Mouse (Mus musculus) embryonic facial prominence, embryonic 11.5 days (tissue): ENCODE measurements at regions not wholly inside any gene's neighbourhood (a gene's known extent, or its start where the extent isn't known, plus 50 kb on each side); places are given as distances from the start of the nearest gene placed in this dataset.
A peak's percentile ranks its signal among the peaks of the same experiment; 100 is the strongest.

ENCODE experiments used
- ATAC-seq: fragments of 200-750 bp; cut with Nextera tagmentation; replicated peaks from 2 replicates; pipeline ENCODE4 v1.8.0; 2017; ENCODE audit warnings: low read depth; ENCODE audit not compliant: insufficient number of reproducible peaks, low FRiP score, low TSS enrichment
- DNase-seq: peaks from one replicate; pipeline ENCODE4 v3.0.0-alpha.2; 2015; ENCODE audit warnings: low spot score
- H3K27ac ChIP-seq: fragments of 300-500 bp; sonication (generic); replicated peaks from 2 replicates; pipeline ENCODE4 v1.5.1; 2014; ENCODE audit warnings: mild to moderate bottlenecking, low read depth, low read length, control low read depth
- H3K27me3 ChIP-seq: fragments of 300-500 bp; sonication (generic); 2 replicates; pipeline ENCODE4 v1.6.1; 2014; ENCODE audit warnings: mild to moderate bottlenecking, low read length, moderate library complexity, mixed read lengths; ENCODE audit not compliant: control insufficient read depth, insufficient read depth
- H3K36me3 ChIP-seq: fragments of 300-500 bp; sonication (generic); replicated peaks from 2 replicates; pipeline ENCODE4 v1.6.1; 2014; ENCODE audit warnings: low read depth, mild to moderate bottlenecking, low read length, moderate library complexity, mixed read lengths; ENCODE audit not compliant: control insufficient read depth, insufficient read depth
- H3K4me1 ChIP-seq: fragments of 300-500 bp; sonication (generic); 2 replicates; pipeline ENCODE4 v1.6.1; 2014; ENCODE audit warnings: low read length, mixed read lengths; ENCODE audit not compliant: control insufficient read depth, insufficient read depth
- H3K4me2 ChIP-seq: fragments of 300-500 bp; sonication (generic); 2 replicates; pipeline ENCODE4 v1.6.1; 2014; ENCODE audit warnings: low read depth, mild to moderate bottlenecking, control low read depth, low read length, moderate library complexity
- H3K4me3 ChIP-seq: fragments of 300-500 bp; sonication (generic); 2 replicates; pipeline ENCODE4 v1.5.1; 2014; ENCODE audit warnings: low read depth, low read length, control low read depth
- H3K9ac ChIP-seq: fragments of 300-500 bp; sonication (generic); replicated peaks from 2 replicates; pipeline ENCODE4 v1.6.1; 2014; ENCODE audit warnings: mild to moderate bottlenecking, control low read depth, low read length
- H3K9me3 ChIP-seq: fragments of 300-500 bp; sonication (generic); replicated peaks from 2 replicates; pipeline ENCODE4 v1.6.1; 2016; ENCODE audit warnings: mild to moderate bottlenecking, low read length, inconsistent platforms, mixed read lengths; ENCODE audit not compliant: control insufficient read depth
- WGBS: fragments of 180-500 bp; shearing (Covaris S2); extraction: QIAGEN DNeasy Blood & Tissue Kit; methylation state at CpG from one replicate; pipeline ENCODE4 v1.1.7; 2014; 5-methylcytosine and 5-hydroxymethylcytosine counted together

DNA sequence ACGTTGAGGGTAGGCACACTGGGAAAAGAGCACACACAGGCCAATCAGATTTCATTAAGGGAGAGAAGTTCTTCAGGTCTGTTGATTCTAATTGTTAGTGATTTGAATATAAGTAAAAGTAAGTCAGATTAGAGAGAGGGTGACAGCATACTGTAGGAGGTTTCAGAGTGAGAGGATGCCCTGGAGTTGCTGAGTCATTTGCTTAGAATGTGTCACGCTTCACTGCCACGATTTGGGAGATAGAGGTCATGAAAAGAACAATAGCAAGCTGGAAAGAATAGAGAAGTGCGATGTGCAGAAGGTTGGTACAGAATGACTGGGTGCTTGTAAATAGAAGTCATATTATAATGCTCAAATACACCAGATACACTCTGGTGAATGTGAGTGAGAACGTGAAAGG is 829.1 kb downstream of the Efnb2 start:
- H3K9me3 ChIP-seq, result no peaks in the 10 kb centered on the region
- no peak overlapping the region for H3K27ac ChIP-seq
- no peak overlapping the region for H3K4me2 ChIP-seq
- no peak for ATAC-seq
- H3K27me3 ChIP-seq, result no peaks in the 10 kb centered on the region
- no peak for DNase-seq
- no peak overlapping the region for H3K9ac ChIP-seq
- no peaks in the 10 kb centered on the region for H3K4me1 ChIP-seq
- WGBS, result 77% methylated on average over 5 of the region's 5 CpGs
- no peaks in the 10 kb centered on the region for H3K36me3 ChIP-seq
- H3K4me3 ChIP-seq, result no peak overlapping the region

DNA sequence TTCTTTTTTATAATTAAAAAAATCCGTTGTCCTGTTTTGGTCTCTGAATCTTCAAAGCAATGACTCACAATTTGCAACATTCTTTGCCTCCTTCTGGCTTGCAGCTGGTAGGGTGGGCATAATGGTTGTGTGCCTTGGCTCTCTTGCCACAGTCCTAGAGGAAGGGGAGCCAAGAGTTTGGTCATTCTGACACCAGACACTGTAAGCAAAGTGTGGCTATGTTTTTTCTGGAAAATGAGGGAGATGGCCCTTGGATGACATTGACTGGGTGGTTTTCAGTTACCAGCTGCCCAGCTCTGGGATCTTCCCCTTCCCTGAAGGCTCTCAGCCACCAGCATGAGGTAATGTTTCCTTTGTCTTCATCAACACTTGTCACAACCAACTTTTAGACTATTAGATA is 833.2 kb downstream of the Efnb2 start:
- no peak for DNase-seq
- ATAC-seq, result no peak
- H3K4me2 ChIP-seq, result no peak overlapping the region
- H3K27me3 ChIP-seq, result no peaks in the 10 kb centered on the region
- H3K4me3 ChIP-seq, result no peak overlapping the region
- H3K36me3 ChIP-seq, result no peaks in the 10 kb centered on the region
- H3K9ac ChIP-seq, result no peak overlapping the region
- H3K27ac ChIP-seq, result no peak overlapping the region
- H3K9me3 ChIP-seq, result no peaks in the 10 kb centered on the region
- H3K4me1 ChIP-seq, result no peaks in the 10 kb centered on the region
- 80% methylated on average over 1 of the region's 1 CpGs for WGBS

DNA sequence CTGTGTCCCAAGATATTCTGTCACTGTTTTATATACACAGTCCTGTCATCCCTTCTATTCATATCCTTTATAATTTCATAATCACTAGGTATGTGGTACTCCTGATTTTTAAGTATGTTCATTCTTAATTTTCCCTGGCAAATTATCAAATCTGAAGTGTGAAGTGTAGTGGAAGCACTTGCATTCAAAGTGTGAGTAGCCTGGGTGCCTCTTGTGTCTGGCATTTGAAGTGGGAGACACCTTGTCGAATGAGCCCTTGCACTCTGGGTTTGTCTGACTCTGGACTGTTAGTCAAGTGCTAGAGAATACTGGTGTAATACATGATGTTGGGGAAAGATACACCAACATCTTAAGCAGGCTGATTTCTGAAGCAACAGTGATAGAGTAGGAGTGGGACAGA is 852.6 kb downstream of the Efnb2 start:
- no peak for ATAC-seq
- H3K4me1 ChIP-seq, result no peaks in the 10 kb centered on the region
- H3K4me2 ChIP-seq, result no peak overlapping the region
- no peaks in the 10 kb centered on the region for H3K27me3 ChIP-seq
- H3K4me3 ChIP-seq, result no peak overlapping the region
- H3K36me3 ChIP-seq, result no peaks in the 10 kb centered on the region
- DNase-seq, result no peak
- H3K9me3 ChIP-seq, result no peaks in the 10 kb centered on the region
- no peak overlapping the region for H3K9ac ChIP-seq
- WGBS, result 89% methylated on average over 1 of the region's 1 CpGs
- H3K27ac ChIP-seq, result no peak overlapping the region

DNA sequence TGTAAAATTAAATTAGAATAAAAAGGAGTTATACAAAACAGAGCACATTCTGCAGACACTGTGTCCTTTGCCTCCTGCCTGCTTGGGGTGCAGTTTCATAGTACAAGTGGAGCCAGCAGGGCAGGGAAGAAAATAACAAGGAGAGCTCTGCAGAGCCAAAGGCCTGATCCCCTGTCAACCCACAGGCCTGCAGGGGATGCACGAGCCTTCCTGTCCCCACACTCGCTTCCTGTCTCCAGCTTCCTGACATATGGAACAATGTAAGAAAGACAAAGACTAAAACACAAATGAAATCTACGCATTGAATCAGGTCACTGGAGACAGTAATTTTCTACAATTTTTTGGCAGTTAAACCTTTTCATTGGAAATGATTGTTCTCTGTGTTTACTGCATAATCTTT is 861.8 kb downstream of the Efnb2 start:
- Histone ChIP-seq H3K4me2 (no peak overlapping the region), H3K4me1 (no peaks in the 10 kb centered on the region), H3K9ac (no peak overlapping the region), H3K36me3 (no peaks in the 10 kb centered on the region), H3K27ac (no peak overlapping the region), H3K27me3 (no peaks in the 10 kb centered on the region), H3K9me3 (no peaks in the 10 kb centered on the region), H3K4me3 (no peak overlapping the region)
- WGBS, result 37% methylated on average over 3 of the region's 3 CpGs
- ATAC-seq (no peak), DNase-seq (peak; percentile 8)

DNA sequence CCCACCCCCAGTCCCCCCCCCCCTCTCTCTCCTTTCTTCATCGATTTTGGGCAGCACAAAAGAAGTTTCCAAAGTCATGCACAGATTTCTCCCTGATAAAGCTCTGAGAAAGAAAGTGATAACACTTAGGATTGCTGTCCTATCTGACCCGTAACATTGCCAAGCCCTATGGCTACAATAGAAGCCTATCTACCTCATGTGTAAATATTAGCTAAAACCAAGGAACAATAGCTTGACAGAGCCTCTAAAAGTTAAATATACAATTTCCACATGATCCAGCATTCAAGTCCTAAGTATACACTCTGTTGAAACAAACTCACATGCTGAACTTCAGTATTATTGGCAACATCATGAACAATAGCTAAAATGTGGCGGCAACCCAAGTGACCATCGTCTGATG is 864.9 kb downstream of the Efnb2 start:
- Histone ChIP-seq H3K4me1 (no peaks in the 10 kb centered on the region), H3K27me3 (no peaks in the 10 kb centered on the region), H3K36me3 (no peaks in the 10 kb centered on the region), H3K4me2 (no peak overlapping the region), H3K4me3 (no peak overlapping the region), H3K27ac (no peak overlapping the region), H3K9ac (no peak overlapping the region), H3K9me3 (no peaks in the 10 kb centered on the region)
- 90% methylated on average over 4 of the region's 4 CpGs for WGBS
- DNase-seq, result no peak
- no peak for ATAC-seq

DNA sequence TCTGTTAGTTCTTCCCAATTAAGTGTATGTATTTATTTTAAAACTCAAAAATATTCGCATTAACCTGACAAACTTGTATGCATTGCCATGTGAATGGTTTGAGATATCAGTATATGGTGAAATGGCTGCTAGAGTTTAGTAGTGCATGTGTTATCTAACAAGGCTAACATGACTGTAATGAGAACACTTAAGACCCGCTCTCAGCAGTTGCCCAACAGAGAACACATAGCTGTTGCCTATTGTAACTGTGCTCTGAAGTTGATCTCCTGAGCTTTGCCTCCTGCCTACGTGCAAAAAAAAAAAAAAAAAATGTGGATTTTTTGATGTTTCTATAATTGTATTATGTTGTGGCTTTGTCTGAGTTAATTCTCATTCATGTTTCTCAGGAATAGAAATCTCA is 897.2 kb downstream of the Efnb2 start:
- ATAC-seq (no peak), DNase-seq (no peak)
- no peak overlapping the region for H3K4me3 ChIP-seq
- no peak overlapping the region for H3K9ac ChIP-seq
- 75% methylated on average over 3 of the region's 3 CpGs for WGBS
- H3K27me3 ChIP-seq, result no peaks in the 10 kb centered on the region
- H3K4me1 ChIP-seq, result no peaks in the 10 kb centered on the region
- H3K9me3 ChIP-seq, result no peaks in the 10 kb centered on the region
- H3K27ac ChIP-seq, result no peak overlapping the region
- no peaks in the 10 kb centered on the region for H3K36me3 ChIP-seq
- H3K4me2 ChIP-seq, result no peak overlapping the region

DNA sequence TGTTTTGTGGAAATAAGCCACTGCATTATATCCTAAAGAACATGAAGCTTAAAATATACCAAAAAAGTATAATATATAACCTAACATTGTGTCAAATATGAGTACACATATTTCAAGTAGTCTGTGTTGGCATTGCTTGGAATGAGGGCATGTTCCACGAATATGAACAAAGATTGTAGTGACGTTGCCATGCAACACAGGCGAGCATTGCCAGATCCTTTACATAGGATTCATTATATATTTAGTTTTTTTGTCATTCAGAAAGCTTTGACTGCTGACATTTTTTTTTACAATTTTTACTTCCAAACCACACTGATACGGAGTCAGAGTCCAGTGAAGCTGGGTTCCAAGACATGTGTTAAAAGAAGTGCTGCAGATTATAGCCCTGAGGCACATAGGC is 900.1 kb downstream of the Efnb2 start:
- H3K36me3 ChIP-seq, result no peaks in the 10 kb centered on the region
- no peak for ATAC-seq
- H3K4me1 ChIP-seq, result no peaks in the 10 kb centered on the region
- H3K4me3 ChIP-seq, result no peak overlapping the region
- no peak overlapping the region for H3K4me2 ChIP-seq
- DNase-seq, result no peak
- H3K27ac ChIP-seq, result no peak overlapping the region
- H3K27me3 ChIP-seq, result no peaks in the 10 kb centered on the region
- no peaks in the 10 kb centered on the region for H3K9me3 ChIP-seq
- no peak overlapping the region for H3K9ac ChIP-seq
- WGBS, result 76% methylated on average over 4 of the region's 4 CpGs

DNA sequence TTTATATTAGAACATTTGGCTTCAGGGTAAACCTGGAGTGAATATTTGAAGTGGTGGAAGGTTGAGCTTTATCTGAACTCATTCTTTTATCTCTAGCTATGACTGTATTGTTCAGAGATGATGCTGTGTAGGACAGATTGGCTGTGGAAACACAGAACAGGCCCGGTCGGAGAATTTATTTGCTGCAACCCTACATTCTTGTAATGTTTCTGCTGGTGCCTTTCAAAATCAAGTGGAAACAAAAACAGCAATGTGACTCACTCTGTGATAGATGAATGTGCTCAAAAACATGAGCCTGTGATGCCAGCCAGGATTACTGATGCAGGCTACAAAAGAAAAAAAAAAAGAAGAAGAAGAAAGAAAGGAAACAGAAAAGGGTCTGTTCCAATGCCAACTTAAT is 928.3 kb downstream of the Efnb2 start:
- no peaks in the 10 kb centered on the region for H3K9me3 ChIP-seq
- DNase-seq, result no peak
- no peak overlapping the region for H3K27ac ChIP-seq
- no peaks in the 10 kb centered on the region for H3K27me3 ChIP-seq
- 66% methylated on average over 2 of the region's 2 CpGs for WGBS
- ATAC-seq, result no peak
- no peak overlapping the region for H3K4me3 ChIP-seq
- no peaks in the 10 kb centered on the region for H3K36me3 ChIP-seq
- no peak overlapping the region for H3K4me2 ChIP-seq
- no peak overlapping the region for H3K9ac ChIP-seq
- no peaks in the 10 kb centered on the region for H3K4me1 ChIP-seq

DNA sequence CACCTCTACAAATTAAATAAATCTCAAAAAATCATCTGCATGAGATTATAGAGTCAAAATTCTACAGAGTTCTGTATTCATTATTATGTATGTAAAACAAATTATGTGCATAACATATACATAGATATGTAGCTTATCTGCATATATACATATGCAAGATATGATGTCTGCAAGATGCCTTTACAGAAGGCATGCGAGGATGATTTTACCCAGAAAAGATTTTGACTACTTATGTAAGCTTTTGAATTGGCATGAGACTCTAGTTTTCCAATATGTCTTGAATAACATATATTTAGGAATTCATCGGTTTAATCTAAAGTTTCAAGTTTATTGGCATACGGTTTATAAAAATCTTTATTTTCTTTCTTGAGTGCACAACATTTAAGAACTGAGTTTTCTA is 939.2 kb downstream of the Efnb2 start:
- 91% methylated on average over 3 of the region's 3 CpGs for WGBS

More for the DNA sequence above, 939.2 kb downstream of the Efnb2 start:
- Histone ChIP-seq H3K4me3 (no peak overlapping the region), H3K36me3 (no peaks in the 10 kb centered on the region), H3K4me1 (no peaks in the 10 kb centered on the region), H3K9me3 (no peaks in the 10 kb centered on the region), H3K27me3 (no peaks in the 10 kb centered on the region), H3K4me2 (no peak overlapping the region), H3K27ac (no peak overlapping the region), H3K9ac (no peak overlapping the region)
- ATAC-seq (no peak), DNase-seq (no peak)
